Mouse (Mus musculus): ENCODE measurements around the gene Nlk.

GRCm38 (mm10) chr11:78551059-78551398 lies 146.1 kb downstream of the Nlk start:
- TF ChIP-seq CTCF (IDR thresholded peaks at IDR 0.05; ENCODE audit: borderline replicate concordance, control insufficient read depth, extremely low read depth, insufficient read depth, low read length, poor library complexity) (no peak), POLR2A (IDR thresholded peaks at IDR 0.05; ENCODE audit: control insufficient read depth, extremely low read depth, insufficient read depth, low read length, poor library complexity) (no peak)

All from thymus, adult 2 months (tissue).